In genomic region chr7:25105411-25106160, GRCm38 (mm10) we compare ENCODE assay signal across 8 mouse cellular contexts. TPM values are rescaled to one million over a fixed set of nuclear protein-coding genes. Genes with fewer than 3 reads are reported as not detected.
DNase-seq lines count a peak whose midpoint lies in the region; ATAC-seq and TF ChIP-seq lines count a peak whose summit lies in the region.

No protein-coding gene starts in this region.

- H3K4me1 ChIP-seq in liver, postnatal 0 days (ENCODE audit: insufficient read depth) = no peaks in the 10 kb centered on the region
- no peaks in the 10 kb centered on the region for H3K4me1 ChIP-seq in neural tube, embryonic 14.5 days (ENCODE audit: control insufficient read depth, insufficient read depth, low read length)

- TF ChIP-seq EP300 in liver, postnatal 0 days (IDR thresholded peaks at IDR 0.05; ENCODE audit: low read depth) = no peak

- no peak overlapping the region for H3K4me2 ChIP-seq in liver, postnatal 0 days (ENCODE audit: low read depth, low read length)
- H3K4me2 ChIP-seq in neural tube, embryonic 14.5 days (ENCODE audit: low read depth, low read length) = no peak overlapping the region

- no peak overlapping the region for H3K4me3 ChIP-seq in liver, postnatal 0 days (ENCODE audit: low read depth, low read length)
- H3K4me3 ChIP-seq in neural tube, embryonic 14.5 days (ENCODE audit: low read depth, low read length) = no peak overlapping the region

- DNase-seq in adrenal gland, postnatal 10 days = peak; percentile 89
- DNase-seq in embryo, embryonic 11 days = peak; percentile 87
- DNase-seq in heart, adult 11 months = peak; percentile 95
- peak; percentile 67 for DNase-seq in kidney, postnatal 14 days
- DNase-seq in liver, postnatal 0 days = peak; percentile 87
- DNase-seq in testis, postnatal 14 days (ENCODE audit: low spot score) = peak; percentile 52

- H3K27ac ChIP-seq in liver, postnatal 0 days (ENCODE audit: low read depth) = no peak overlapping the region
- no peak overlapping the region; the same call in 1 of the 2 replicates for H3K27ac ChIP-seq in neural tube, embryonic 14.5 days (ENCODE audit: low read depth, low read length)

- H3K9me3 ChIP-seq in liver, postnatal 0 days (ENCODE audit: low read length) = no peaks in the 10 kb centered on the region
- no peaks in the 10 kb centered on the region for H3K9me3 ChIP-seq in neural tube, embryonic 14.5 days (ENCODE audit: control insufficient read depth, low read length)

- 22% methylated on average over 17 of the region's 17 CpGs for WGBS in liver, postnatal 0 days (ENCODE audit: insufficient replicate concordance)
- 17% methylated on average over 17 of the region's 17 CpGs for WGBS in neural tube, embryonic 14.5 days

- no peaks in the 10 kb centered on the region for H3K36me3 ChIP-seq in liver, postnatal 0 days (replicated peaks; ENCODE audit: insufficient read depth, low read length)
- H3K36me3 ChIP-seq in neural tube, embryonic 14.5 days (ENCODE audit: control insufficient read depth, insufficient read depth, low read length) = no peaks in the 10 kb centered on the region

- no peak overlapping the region for H3K9ac ChIP-seq in liver, postnatal 0 days (replicated peaks)
- H3K9ac ChIP-seq in neural tube, embryonic 14.5 days (replicated peaks; ENCODE audit: low read depth, low read length) = no peak overlapping the region

- ATAC-seq in CD4-positive, CD25-positive, alpha-beta regulatory T cell, adult 4 months = peak; percentile 81
- ATAC-seq in liver, postnatal 0 days = peak; percentile 51
- peak; percentile 52; the same call in 1 of the 2 replicates for ATAC-seq in neural tube, embryonic 14.5 days (ENCODE audit: low read depth)

- TF ChIP-seq CTCF in liver, postnatal 0 days (IDR thresholded peaks at IDR 0.05; ENCODE audit: low read depth) = peak; percentile 97

- H3K27me3 ChIP-seq in liver, postnatal 0 days (ENCODE audit: insufficient read depth, low read length) = no peaks in the 10 kb centered on the region
- H3K27me3 ChIP-seq in neural tube, embryonic 14.5 days (ENCODE audit: control insufficient read depth, insufficient read depth, low read length) = no peaks in the 10 kb centered on the region

RNA-seq across cellular contexts. Expression of gene Zfp574, which starts 33.2 kb away (rescaled TPM):
- polyA plus RNA-seq in CD4-positive, CD25-positive, alpha-beta regulatory T cell, adult 4 months (2017; shearing (Covaris generic)) = 10 to 100 TPM; 11.3 to 15.1 TPM
- 10 to 100 TPM; 18.3 to 18.5 TPM for total RNA-seq in adrenal gland, postnatal 10 days (2021)
- 9.4 and 10.8 TPM in 2 replicates for polyA plus RNA-seq in liver, postnatal 0 days (2015; fragmentation: Nextera tagmentation; extraction: Ambion mirVana)
- 24.6 and 27.3 TPM in 2 replicates for polyA plus RNA-seq in neural tube, embryonic 14.5 days (2014; fragmentation: Nextera tagmentation; extraction: Ambion mirVana)

RNA-seq across cellular contexts. Expression of gene Grik5, which starts 33.4 kb away (rescaled TPM):
- polyA plus RNA-seq in CD4-positive, CD25-positive, alpha-beta regulatory T cell, adult 4 months (2017; shearing (Covaris generic)) = 1 to 10 TPM; 4.1 to 4.5 TPM
- 10 to 100 TPM; 16.1 to 25.3 TPM for total RNA-seq in adrenal gland, postnatal 10 days (2021)
- 0.69 and 0.76 TPM in 2 replicates for polyA plus RNA-seq in liver, postnatal 0 days (2015; fragmentation: Nextera tagmentation; extraction: Ambion mirVana)
- polyA plus RNA-seq in neural tube, embryonic 14.5 days (2014; fragmentation: Nextera tagmentation; extraction: Ambion mirVana) = 22.2 and 28.1 TPM in 2 replicates
